Mouse (Mus musculus) heart, embryonic 13.5 days (tissue): Measurements from ENCODE around the gene Eps15. TPM values are rescaled to one million over a fixed set of nuclear protein-coding genes. Genes with fewer than 3 reads are reported as not detected.

Experiments
- ATAC-seq: fragments of 200-750 bp; cut with Nextera tagmentation; 2 replicates; pipeline ENCODE4 v1.8.0; 2017; ENCODE audit warnings: moderate TSS enrichment; ENCODE audit not compliant: insufficient number of reproducible peaks, low FRiP score, low TSS enrichment; ENCODE audit errors: extremely low read depth
- H3K27ac ChIP-seq: fragments of 300-500 bp; sonication (generic); replicated peaks from 2 replicates; pipeline ENCODE4 v1.5.1; 2015; ENCODE audit warnings: moderate library complexity, mild to moderate bottlenecking, inconsistent platforms
- H3K27me3 ChIP-seq: fragments of 300-500 bp; sonication (generic); replicated peaks from 2 replicates; pipeline ENCODE4 v1.6.1; 2015; ENCODE audit warnings: mild to moderate bottlenecking, inconsistent platforms
- H3K36me3 ChIP-seq: fragments of 300-500 bp; sonication (generic); 2 replicates; pipeline ENCODE4 v1.6.1; 2015; ENCODE audit warnings: mild to moderate bottlenecking, inconsistent platforms
- H3K4me1 ChIP-seq: fragments of 300-500 bp; sonication (generic); 2 replicates; pipeline ENCODE4 v1.6.1; 2015; ENCODE audit warnings: inconsistent platforms
- H3K4me2 ChIP-seq: fragments of 300-500 bp; sonication (generic); 2 replicates; pipeline ENCODE4 v1.6.1; 2015; ENCODE audit warnings: inconsistent platforms, mild to moderate bottlenecking, moderate library complexity
- H3K4me3 ChIP-seq: fragments of 300-500 bp; sonication (generic); 2 replicates; pipeline ENCODE4 v1.5.1; 2015; ENCODE audit warnings: moderate library complexity, mild to moderate bottlenecking, inconsistent platforms
- H3K9ac ChIP-seq: fragments of 300-500 bp; sonication (generic); 2 replicates; pipeline ENCODE4 v1.6.1; 2015; ENCODE audit warnings: inconsistent platforms, mild to moderate bottlenecking, moderate library complexity
- H3K9me3 ChIP-seq: fragments of 300-500 bp; sonication (generic); 2 replicates; pipeline ENCODE4 v1.6.1; 2016; ENCODE audit warnings: inconsistent platforms
- WGBS: fragments of 180-500 bp; shearing (Covaris S2); methylation state at CpG from one replicate; pipeline ENCODE4 v1.1.7; 2015; ENCODE audit warnings: mixed read lengths; 5-methylcytosine and 5-hydroxymethylcytosine counted together
- polyA plus RNA-seq: library from polyadenylated mRNA; unstranded; fragments of >200 nt; fragmentation: Nextera tagmentation; extraction: Ambion mirVana; gene quantifications from 2 replicates; pipeline ENCODE4 v1.2.1, GENCODE M21; 2015

The Eps15 gene
- polyA plus RNA-seq, 1 experiment from 2014 or later, result 25.4 TPM

GRCm38 (mm10) chr4:109405415-109405814 is 125.3 kb downstream of the Eps15 start:
- Histone ChIP-seq H3K9ac (peak overlapping the region; percentile 87), H3K4me3 (peak overlapping the region; percentile 67), H3K4me2 (peak overlapping the region; percentile 88), H3K9me3 (no peaks in the 10 kb centered on the region), H3K27ac (peak overlapping the region; percentile 91), H3K27me3 (no peaks in the 10 kb centered on the region), H3K36me3 (peaks cover 15% of the 10 kb centered on the region), H3K4me1 (peaks cover 42% of the 10 kb centered on the region)
- ATAC-seq, result no peak
- 55% methylated on average over 8 of the region's 8 CpGs for WGBS

GRCm38 (mm10) chr4:109406054-109406485 is 126.0 kb downstream of the Eps15 start:
- Histone ChIP-seq H3K9ac (peak overlapping the region; percentile 87), H3K27ac (peak overlapping the region; percentile 91), H3K36me3 (peaks cover 15% of the 10 kb centered on the region), H3K9me3 (no peaks in the 10 kb centered on the region), H3K4me1 (peaks cover 49% of the 10 kb centered on the region), H3K27me3 (no peaks in the 10 kb centered on the region), H3K4me3 (peak overlapping the region; percentile 67), H3K4me2 (peak overlapping the region; percentile 88)
- peak; percentile 63 for ATAC-seq
- WGBS, result 1% methylated on average over 3 of the region's 3 CpGs

GRCm38 (mm10) chr4:109406486-109407175 is 126.6 kb downstream of the Eps15 start, which contains the start of gene Ttc39a:
Gene Ttc39a, plus strand, starts transcription at chr4:109406623.
- H3K36me3 ChIP-seq, result peaks cover 15% of the 10 kb centered on the region
- peaks cover 54% of the 10 kb centered on the region for H3K4me1 ChIP-seq
- H3K27ac ChIP-seq, result peak within 1 kb of the TSS; percentile 91
- ATAC-seq, result peak; percentile 64
- peak within 1 kb of the TSS; percentile 87 for H3K9ac ChIP-seq
- H3K4me2 ChIP-seq, result peak within 1 kb of the TSS; percentile 88
- H3K9me3 ChIP-seq, result no peaks in the 10 kb centered on the region
- WGBS, result under 1% methylated on average over 46 of the region's 56 CpGs
- peak within 1 kb of the TSS; percentile 67 for H3K4me3 ChIP-seq
- H3K27me3 ChIP-seq, result no peaks in the 10 kb centered on the region

- Histone ChIP-seq H3K4me1 (peaks cover 59% of the 10 kb centered on the region), H3K27ac (peak overlapping the region; percentile 91), H3K27me3 (no peaks in the 10 kb centered on the region), H3K9ac (peak overlapping the region; percentile 87), H3K4me2 (peak overlapping the region; percentile 88), H3K9me3 (no peaks in the 10 kb centered on the region), H3K36me3 (peaks cover 15% of the 10 kb centered on the region), H3K4me3 (peak overlapping the region; percentile 67)
- WGBS, result 3% methylated on average over 16 of the region's 24 CpGs
- ATAC-seq, result no peak; the same call in 1 of the 2 replicates
Measured at GRCm38 (mm10) chr4:109407176-109407520, 127.1 kb downstream of the Eps15 start.

- H3K4me3 ChIP-seq, result peak overlapping the region; percentile 67
- peak overlapping the region; percentile 87; the same call in 1 of the 2 replicates for H3K9ac ChIP-seq
- H3K36me3 ChIP-seq, result peaks cover 14% of the 10 kb centered on the region
- no peaks in the 10 kb centered on the region for H3K27me3 ChIP-seq
- H3K27ac ChIP-seq, result 0 out of 2 replicates have a peak overlapping the region, but pooled peaks have one; percentile 91
- ATAC-seq, result no peak
- H3K4me2 ChIP-seq, result peak overlapping the region; percentile 88
- WGBS, result 78% methylated on average over 9 of the region's 9 CpGs
- H3K9me3 ChIP-seq, result no peaks in the 10 kb centered on the region
- peaks cover 62% of the 10 kb centered on the region for H3K4me1 ChIP-seq
Measured at GRCm38 (mm10) chr4:109407701-109408485, 127.8 kb downstream of the Eps15 start.

- WGBS, result 30% methylated on average over 9 of the region's 9 CpGs
- H3K27ac ChIP-seq, result peak overlapping the region; percentile 83
Measured at GRCm38 (mm10) chr4:109410681-109411376, 130.8 kb downstream of the Eps15 start.

GRCm38 (mm10) chr4:109411377-109411967 is 131.4 kb downstream of the Eps15 start:
- no peak for ATAC-seq
- Histone ChIP-seq H3K4me1 (peaks cover 42% of the 10 kb centered on the region), H3K36me3 (no peaks in the 10 kb centered on the region), H3K4me3 (no peak overlapping the region), H3K9ac (peak overlapping the region; percentile 64), H3K4me2 (peak overlapping the region; percentile 40), H3K9me3 (no peaks in the 10 kb centered on the region), H3K27me3 (no peaks in the 10 kb centered on the region), H3K27ac (peak overlapping the region; percentile 83)
- 69% methylated on average over 6 of the region's 6 CpGs for WGBS

More at GRCm38 (mm10) chr4:109410681-109411376, 130.8 kb downstream of the Eps15 start:
- Histone ChIP-seq H3K4me2 (peak overlapping the region; percentile 40), H3K4me1 (peaks cover 48% of the 10 kb centered on the region), H3K27me3 (no peaks in the 10 kb centered on the region), H3K4me3 (no peak overlapping the region), H3K36me3 (no peaks in the 10 kb centered on the region), H3K9me3 (no peaks in the 10 kb centered on the region), H3K9ac (peak overlapping the region; percentile 64)
- no peak for ATAC-seq

- Histone ChIP-seq H3K4me1 (peaks cover 40% of the 10 kb centered on the region), H3K27ac (no peak overlapping the region), H3K27me3 (no peaks in the 10 kb centered on the region), H3K9ac (no peak overlapping the region), H3K9me3 (no peaks in the 10 kb centered on the region), H3K4me3 (no peak overlapping the region), H3K36me3 (no peaks in the 10 kb centered on the region), H3K4me2 (0 out of 2 replicates have a peak overlapping the region, but pooled peaks have one; percentile 40)
- WGBS, result 85% methylated on average over 5 of the region's 5 CpGs
- no peak for ATAC-seq
Measured at GRCm38 (mm10) chr4:109412233-109412632, 132.2 kb downstream of the Eps15 start.

GRCm38 (mm10) chr4:109417998-109418397 is 137.9 kb downstream of the Eps15 start:
- no peak overlapping the region for H3K4me2 ChIP-seq
- no peak overlapping the region for H3K27ac ChIP-seq
- no peak for ATAC-seq
- H3K9me3 ChIP-seq, result no peaks in the 10 kb centered on the region
- H3K36me3 ChIP-seq, result no peaks in the 10 kb centered on the region
- no peaks in the 10 kb centered on the region for H3K27me3 ChIP-seq
- 97% methylated on average over 1 of the region's 1 CpGs for WGBS
- peaks cover 12% of the 10 kb centered on the region for H3K4me1 ChIP-seq
- H3K9ac ChIP-seq, result no peak overlapping the region
- H3K4me3 ChIP-seq, result no peak overlapping the region

- Histone ChIP-seq H3K4me1 (peaks cover 12% of the 10 kb centered on the region), H3K27me3 (no peaks in the 10 kb centered on the region), H3K9ac (no peak overlapping the region), H3K27ac (no peak overlapping the region), H3K9me3 (no peaks in the 10 kb centered on the region), H3K4me3 (no peak overlapping the region), H3K4me2 (no peak overlapping the region), H3K36me3 (no peaks in the 10 kb centered on the region)
- 23% methylated on average over 3 of the region's 3 CpGs for WGBS
- ATAC-seq, result no peak; the same call in 1 of the 2 replicates
Measured at GRCm38 (mm10) chr4:109419017-109419416, 138.9 kb downstream of the Eps15 start.
